Mouse (Mus musculus): ENCODE measurements around the gene Vil1. TPM values are rescaled to one million over a fixed set of nuclear protein-coding genes. Genes with fewer than 3 reads are reported as not detected.

Gene Vil1
- polyA plus RNA-seq, 1 experiment from 2014 or later: 0.20 TPM

DNA sequence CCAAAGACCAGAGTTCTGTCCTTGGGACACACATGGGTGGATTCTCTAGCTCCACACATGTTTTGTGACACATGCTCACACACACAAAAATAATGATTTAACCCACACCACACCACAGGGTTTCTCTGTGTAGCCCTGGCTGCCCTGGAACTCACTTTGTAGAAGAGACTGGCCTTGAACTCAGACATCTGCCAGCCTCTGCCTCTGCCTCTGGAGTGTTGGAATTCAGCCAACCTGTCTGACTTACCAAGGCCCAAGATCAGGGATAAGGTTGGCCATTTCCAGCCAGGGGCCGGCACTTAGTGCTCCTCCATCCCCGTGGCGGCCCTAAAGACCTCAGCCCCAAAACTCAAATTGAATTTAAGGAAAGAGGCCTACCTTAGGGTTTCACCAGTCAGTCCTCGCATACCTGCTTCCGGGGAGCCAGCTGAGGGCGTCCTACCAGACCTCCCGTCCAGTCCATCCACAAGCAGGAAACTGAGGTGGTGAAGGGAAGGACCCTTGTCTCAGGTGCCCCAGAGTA is 20.7 kb upstream of the Vil1 start:
- peak overlapping the region; percentile 55; the same call in 1 of the 2 replicates for H3K27ac ChIP-seq
- no peaks in the 10 kb centered on the region for H3K9me3 ChIP-seq
- H3K27me3 ChIP-seq: no peaks in the 10 kb centered on the region
- no peak overlapping the region for H3K4me2 ChIP-seq (replicated peaks)
- peaks cover 5% of the 10 kb centered on the region for H3K36me3 ChIP-seq
- 79% methylated on average over 7 of the region's 7 CpGs for WGBS
- no peak for ATAC-seq (ENCODE audit: low FRiP score, low read depth)
- H3K9ac ChIP-seq: no peak overlapping the region
- H3K4me1 ChIP-seq: peaks cover 48% of the 10 kb centered on the region
- H3K4me3 ChIP-seq: no peak overlapping the region

DNA sequence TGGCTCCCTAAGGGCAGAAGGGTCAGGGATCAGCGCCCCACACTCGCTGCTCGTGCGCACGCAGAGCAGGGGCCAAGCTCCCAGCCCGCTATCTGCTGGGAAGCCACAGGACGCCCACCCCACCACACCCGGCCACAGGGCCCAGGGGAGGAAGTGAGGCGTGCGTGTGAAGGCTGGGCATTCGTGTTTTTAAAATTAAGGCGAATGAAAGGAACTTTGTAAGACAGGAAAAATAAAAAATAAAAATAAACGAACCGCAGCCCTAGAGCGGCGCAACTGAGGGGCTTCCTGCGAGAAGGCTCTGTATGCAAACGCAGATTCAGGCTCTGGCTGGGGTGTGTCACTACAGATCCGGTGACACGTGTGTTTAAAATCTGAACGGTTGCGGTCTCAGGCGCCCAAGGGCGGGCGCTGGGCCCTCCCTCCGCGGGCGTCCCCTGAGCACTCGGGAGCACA is 19.3 kb upstream of the Vil1 start:
- Histone ChIP-seq H3K27me3 (no peaks in the 10 kb centered on the region), H3K4me3 (peak overlapping the region; percentile 92), H3K9me3 (no peaks in the 10 kb centered on the region), H3K4me1 (peaks cover 60% of the 10 kb centered on the region), H3K36me3 (peaks cover 19% of the 10 kb centered on the region), H3K9ac (peak overlapping the region; percentile 55), H3K4me2 (replicated peaks) (peak overlapping the region; percentile 97), H3K27ac (peak overlapping the region; percentile 98)
- ATAC-seq (ENCODE audit: low FRiP score, low read depth): no peak
- whole genome bisulfite sequencing: 3% methylated on average over 29 of the region's 29 CpGs

DNA sequence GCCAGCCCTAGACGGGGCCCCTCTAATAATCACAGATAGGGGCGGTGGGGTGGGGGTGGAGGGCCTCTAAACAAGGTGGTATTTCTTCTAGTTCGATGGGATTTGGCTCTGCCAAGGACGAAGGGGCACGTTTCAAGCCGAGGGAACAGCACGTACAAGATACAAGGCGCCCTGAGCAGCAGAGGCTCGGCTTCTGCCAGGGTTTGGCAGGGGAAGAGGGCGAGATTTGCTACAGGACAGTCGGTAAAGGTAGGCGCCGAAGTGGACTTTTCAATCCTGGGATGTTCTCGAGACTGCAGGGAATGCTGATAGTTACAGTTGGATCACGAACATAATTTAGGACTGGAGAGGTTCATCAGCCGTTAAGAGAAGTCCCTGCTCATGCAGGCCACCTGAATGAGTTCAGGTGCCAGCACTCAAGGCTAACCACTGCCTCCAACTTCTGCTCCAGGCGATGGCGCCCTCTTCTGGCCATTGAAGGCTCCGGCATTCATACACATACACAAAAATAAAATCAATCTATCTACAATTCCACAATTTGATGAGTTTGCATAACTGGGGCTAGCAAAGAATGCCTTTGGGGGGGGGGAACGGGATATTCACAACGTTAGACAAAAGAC is 18.8 kb upstream of the Vil1 start:
- 5% methylated on average over 21 of the region's 21 CpGs for WGBS
- Histone ChIP-seq H3K27me3 (no peaks in the 10 kb centered on the region), H3K36me3 (peaks cover 24% of the 10 kb centered on the region), H3K9ac (peak overlapping the region; percentile 55; the same call in 1 of the 2 replicates), H3K4me3 (peak overlapping the region; percentile 92), H3K27ac (peak overlapping the region; percentile 98), H3K9me3 (no peaks in the 10 kb centered on the region), H3K4me2 (replicated peaks) (peak overlapping the region; percentile 97), H3K4me1 (peaks cover 62% of the 10 kb centered on the region)
- ATAC-seq (ENCODE audit: low FRiP score, low read depth): no peak

DNA sequence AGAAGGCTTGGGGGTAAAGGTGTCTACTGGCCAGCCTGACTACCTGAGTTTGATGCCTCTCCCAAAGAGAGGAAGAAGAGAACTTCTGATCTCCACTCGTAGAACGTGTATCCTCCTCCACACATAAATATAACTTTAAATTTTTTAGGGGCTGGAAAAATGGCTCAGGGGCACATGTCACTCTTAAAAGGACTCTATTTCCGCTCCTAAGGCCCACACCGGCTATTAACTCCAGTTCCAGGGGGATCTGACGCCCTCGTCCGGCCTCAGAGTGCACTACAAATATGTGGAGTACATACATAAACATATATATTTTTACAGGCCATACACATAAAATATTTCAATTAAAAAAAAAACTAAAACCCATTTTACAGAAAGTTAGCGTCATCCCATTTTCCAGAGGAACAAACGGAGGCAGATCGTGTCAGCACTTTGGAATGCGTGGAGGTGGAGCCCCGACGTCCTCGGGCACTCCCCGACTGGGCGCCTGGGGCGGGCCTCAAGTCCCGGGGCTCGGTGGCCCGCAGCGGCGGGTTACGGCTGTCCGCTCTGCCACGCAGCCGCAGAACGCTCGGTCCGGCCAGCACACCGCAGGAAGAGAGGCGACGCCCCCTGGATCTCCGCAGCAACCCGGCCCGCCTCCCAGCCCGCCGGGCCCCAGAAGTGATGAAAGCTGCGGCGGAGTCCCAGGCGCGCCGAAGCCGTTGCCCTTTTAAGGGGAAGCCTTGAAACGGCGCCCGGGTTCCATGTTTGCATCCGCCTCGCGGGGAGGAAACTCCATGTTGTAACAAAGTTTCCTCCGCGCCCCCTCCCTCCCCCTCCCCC is 18.0 kb upstream of the Vil1 start, which contains the start of gene Ctdsp1:
Ctdsp1 (plus strand) TSS at position 586 of the 825 bp plus-strand sequence.
- peaks cover 62% of the 10 kb centered on the region for H3K4me1 ChIP-seq
- peak within 1 kb of the TSS; percentile 98 for H3K27ac ChIP-seq
- no peaks in the 10 kb centered on the region for H3K9me3 ChIP-seq
- H3K4me2 ChIP-seq (replicated peaks): peak within 1 kb of the TSS; percentile 97
- ATAC-seq (ENCODE audit: low FRiP score, low read depth): peak; percentile 79
- 2% methylated on average over 50 of the region's 51 CpGs for WGBS
- peak within 1 kb of the TSS; percentile 92 for H3K4me3 ChIP-seq
- H3K27me3 ChIP-seq: no peaks in the 10 kb centered on the region
- peaks cover 25% of the 10 kb centered on the region for H3K36me3 ChIP-seq
- peak within 1 kb of the TSS; percentile 99 for H3K9ac ChIP-seq

DNA sequence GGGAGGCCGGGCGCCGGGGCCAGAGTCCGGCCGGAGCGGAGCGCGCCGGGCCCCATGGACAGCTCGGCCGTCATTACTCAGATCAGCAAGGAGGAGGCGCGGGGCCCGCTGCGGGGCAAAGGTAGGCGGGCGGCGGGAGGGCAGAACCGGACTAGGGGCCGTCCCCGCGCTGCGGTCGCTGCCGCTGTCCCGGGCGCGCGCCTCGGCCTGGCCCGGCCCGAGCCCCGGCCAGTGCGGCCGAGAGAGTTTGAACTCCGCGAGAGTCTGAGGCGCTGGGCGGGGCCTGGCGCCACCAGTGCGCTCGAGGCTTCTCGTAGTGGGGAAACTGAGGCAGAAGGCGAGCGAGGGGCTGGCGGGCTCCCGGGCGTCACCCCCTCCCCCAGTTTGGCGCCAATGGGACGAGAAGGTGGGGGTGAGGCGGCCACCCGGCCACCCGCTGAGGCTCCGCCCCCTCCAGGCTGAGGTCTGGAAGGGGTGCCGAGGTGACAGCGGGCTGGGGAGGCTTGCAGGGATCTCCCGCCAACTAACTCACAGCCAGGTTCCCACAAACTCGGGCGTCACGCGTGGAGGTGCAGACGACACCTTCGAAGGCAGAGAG is 17.2 kb upstream of the Vil1 start:
- H3K36me3 ChIP-seq: peaks cover 25% of the 10 kb centered on the region
- peak overlapping the region; percentile 97 for H3K4me2 ChIP-seq (replicated peaks)
- H3K9ac ChIP-seq: peak overlapping the region; percentile 99
- peaks cover 67% of the 10 kb centered on the region for H3K4me1 ChIP-seq
- no peaks in the 10 kb centered on the region for H3K9me3 ChIP-seq
- WGBS: under 1% methylated on average over 58 of the region's 63 CpGs
- H3K27me3 ChIP-seq: no peaks in the 10 kb centered on the region
- H3K27ac ChIP-seq: peak overlapping the region; percentile 98
- ATAC-seq (ENCODE audit: low FRiP score, low read depth): peak; percentile 20
- peak overlapping the region; percentile 92 for H3K4me3 ChIP-seq

DNA sequence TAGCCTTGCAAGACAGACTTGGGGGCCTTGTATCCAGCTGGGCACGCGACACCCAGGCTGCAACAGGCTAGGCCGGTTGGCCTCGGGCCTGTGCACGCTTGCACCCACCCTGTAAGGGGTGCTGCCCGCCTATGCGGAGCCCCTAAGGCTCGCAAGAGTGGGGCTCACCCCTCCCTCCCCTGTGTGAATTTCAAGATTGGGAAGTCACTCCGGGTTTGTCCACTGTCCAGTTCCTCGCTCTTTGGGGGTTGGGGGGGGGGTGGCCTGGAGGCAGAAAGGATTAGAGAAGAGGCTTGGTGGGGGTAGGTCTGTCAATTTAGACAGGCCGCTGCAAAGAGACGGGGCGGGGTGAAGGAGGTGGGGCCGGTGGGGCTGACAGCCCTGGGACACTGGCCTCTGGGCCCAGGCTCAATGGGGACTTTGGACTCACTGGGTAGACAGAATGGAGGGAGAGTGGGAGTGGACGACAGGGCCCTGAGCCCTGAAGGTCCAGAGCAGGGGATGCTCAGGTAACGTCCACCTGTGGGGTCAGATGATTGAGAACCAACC is 16.7 kb upstream of the Vil1 start:
- Histone ChIP-seq H3K4me3 (peak overlapping the region; percentile 92), H3K4me2 (replicated peaks) (peak overlapping the region; percentile 97), H3K9ac (peak overlapping the region; percentile 99), H3K4me1 (peaks cover 63% of the 10 kb centered on the region), H3K36me3 (peaks cover 25% of the 10 kb centered on the region), H3K9me3 (no peaks in the 10 kb centered on the region), H3K27me3 (no peaks in the 10 kb centered on the region), H3K27ac (peak overlapping the region; percentile 98)
- ATAC-seq (ENCODE audit: low FRiP score, low read depth): no peak
- 3% methylated on average over 16 of the region's 16 CpGs for WGBS

DNA sequence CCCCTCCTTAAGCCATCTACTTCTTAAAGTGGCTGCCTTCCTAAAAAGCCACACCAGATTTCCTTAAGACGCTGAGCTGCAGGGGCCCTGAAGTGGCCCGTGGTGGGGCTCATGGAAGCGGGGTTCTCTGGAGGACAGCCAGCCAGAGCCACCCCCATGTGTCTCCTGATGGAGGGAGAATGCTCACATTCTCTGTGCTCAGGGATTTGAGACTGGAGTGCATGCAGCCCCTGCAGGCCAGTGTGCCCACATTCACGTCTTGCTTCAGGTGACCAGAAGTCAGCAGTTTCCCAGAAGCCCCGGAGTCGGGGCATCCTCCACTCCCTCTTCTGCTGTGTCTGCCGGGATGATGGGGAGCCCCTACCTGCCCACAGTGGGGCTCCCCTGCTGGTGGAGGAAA is 16.2 kb upstream of the Vil1 start:
- 43% methylated on average over 7 of the region's 7 CpGs for WGBS
- peaks cover 59% of the 10 kb centered on the region for H3K4me1 ChIP-seq
- no peaks in the 10 kb centered on the region for H3K9me3 ChIP-seq

DNA sequence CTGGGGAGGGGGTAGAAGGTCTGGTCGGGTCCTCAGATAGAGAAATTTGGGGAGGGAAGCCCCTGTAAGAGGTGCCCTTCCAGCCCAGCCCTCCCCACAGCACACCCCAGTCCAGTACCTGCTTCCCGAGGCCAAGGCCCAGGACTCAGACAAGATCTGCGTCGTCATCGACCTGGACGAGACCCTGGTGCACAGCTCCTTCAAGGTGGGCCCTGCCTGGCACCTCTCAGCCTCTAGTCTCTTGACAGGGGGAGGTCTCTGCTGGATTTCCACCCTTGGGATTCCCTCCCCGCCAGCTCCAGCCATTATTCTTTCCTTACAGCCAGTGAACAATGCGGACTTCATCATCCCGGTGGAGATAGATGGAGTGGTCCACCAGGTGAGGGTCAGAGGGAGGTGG is 15.5 kb upstream of the Vil1 start:
- Histone ChIP-seq H3K4me2 (replicated peaks) (peak overlapping the region; percentile 97), H3K4me3 (peak overlapping the region; percentile 92; the same call in 1 of the 2 replicates), H3K36me3 (peaks cover 25% of the 10 kb centered on the region), H3K9ac (peak overlapping the region; percentile 13; the same call in 1 of the 2 replicates), H3K4me1 (peaks cover 55% of the 10 kb centered on the region), H3K27me3 (no peaks in the 10 kb centered on the region), H3K27ac (no peak overlapping the region), H3K9me3 (no peaks in the 10 kb centered on the region)
- ATAC-seq (ENCODE audit: low FRiP score, low read depth): no peak
- WGBS: 92% methylated on average over 9 of the region's 9 CpGs

More for the DNA sequence above, 16.2 kb upstream of the Vil1 start:
- H3K36me3 ChIP-seq: peaks cover 25% of the 10 kb centered on the region
- H3K4me3 ChIP-seq: peak overlapping the region; percentile 92
- no peak for ATAC-seq (ENCODE audit: low FRiP score, low read depth)
- peak overlapping the region; percentile 99 for H3K9ac ChIP-seq
- peak overlapping the region; percentile 97 for H3K4me2 ChIP-seq (replicated peaks)
- H3K27me3 ChIP-seq: no peaks in the 10 kb centered on the region
- peak overlapping the region; percentile 98; the same call in 1 of the 2 replicates for H3K27ac ChIP-seq

DNA sequence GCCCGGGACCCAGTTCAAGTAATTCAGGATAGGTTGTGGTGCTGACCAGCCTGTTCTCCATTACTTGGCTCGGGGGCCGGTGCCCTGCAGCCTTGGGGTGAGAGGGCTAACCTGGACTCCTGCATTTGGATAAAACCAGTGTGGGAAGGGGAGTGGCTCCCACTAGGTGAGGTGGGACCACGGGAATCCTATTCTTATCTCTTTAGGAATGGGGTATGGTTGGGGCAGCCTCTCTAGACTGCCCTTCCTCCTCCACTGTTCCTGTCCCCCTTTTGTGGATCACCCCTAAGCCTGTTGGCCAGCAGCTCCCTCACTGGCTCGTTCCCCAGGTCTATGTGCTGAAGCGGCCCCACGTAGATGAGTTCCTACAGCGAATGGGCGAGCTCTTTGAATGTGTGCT is 14.9 kb upstream of the Vil1 start:
- no peaks in the 10 kb centered on the region for H3K27me3 ChIP-seq
- H3K27ac ChIP-seq: no peak overlapping the region
- no peak for ATAC-seq (ENCODE audit: low FRiP score, low read depth)
- H3K36me3 ChIP-seq: peaks cover 25% of the 10 kb centered on the region
- H3K9me3 ChIP-seq: no peaks in the 10 kb centered on the region
- H3K9ac ChIP-seq: 0 out of 2 replicates have a peak overlapping the region, but pooled peaks have one; percentile 13
- H3K4me2 ChIP-seq (replicated peaks): no peak overlapping the region
- peaks cover 50% of the 10 kb centered on the region for H3K4me1 ChIP-seq
- no peak overlapping the region for H3K4me3 ChIP-seq
- WGBS: 93% methylated on average over 9 of the region's 9 CpGs

DNA sequence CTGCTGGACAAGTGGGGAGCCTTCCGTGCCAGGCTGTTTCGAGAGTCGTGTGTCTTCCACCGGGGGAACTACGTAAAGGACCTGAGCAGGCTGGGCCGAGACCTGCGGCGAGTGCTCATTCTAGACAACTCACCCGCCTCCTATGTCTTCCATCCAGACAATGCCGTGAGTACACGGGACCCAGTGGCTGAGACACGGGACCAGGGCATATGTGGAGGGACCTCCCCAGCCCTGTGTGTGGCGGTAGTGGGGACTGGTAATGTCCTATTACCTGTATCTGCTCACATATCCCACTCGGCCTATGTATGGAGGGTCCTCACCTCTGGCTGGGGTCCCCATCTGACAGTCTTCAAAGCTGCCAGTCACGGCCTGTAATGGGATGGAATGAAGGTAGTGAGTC is 14.3 kb upstream of the Vil1 start:
- ATAC-seq (ENCODE audit: low FRiP score, low read depth): no peak
- no peak overlapping the region for H3K4me3 ChIP-seq
- no peak overlapping the region for H3K27ac ChIP-seq
- peaks cover 25% of the 10 kb centered on the region for H3K36me3 ChIP-seq
- 91% methylated on average over 15 of the region's 15 CpGs for WGBS
- H3K9ac ChIP-seq: no peak overlapping the region
- H3K4me1 ChIP-seq: peaks cover 44% of the 10 kb centered on the region
- no peaks in the 10 kb centered on the region for H3K9me3 ChIP-seq
- H3K27me3 ChIP-seq: no peaks in the 10 kb centered on the region
- no peak overlapping the region for H3K4me2 ChIP-seq (replicated peaks)

DNA sequence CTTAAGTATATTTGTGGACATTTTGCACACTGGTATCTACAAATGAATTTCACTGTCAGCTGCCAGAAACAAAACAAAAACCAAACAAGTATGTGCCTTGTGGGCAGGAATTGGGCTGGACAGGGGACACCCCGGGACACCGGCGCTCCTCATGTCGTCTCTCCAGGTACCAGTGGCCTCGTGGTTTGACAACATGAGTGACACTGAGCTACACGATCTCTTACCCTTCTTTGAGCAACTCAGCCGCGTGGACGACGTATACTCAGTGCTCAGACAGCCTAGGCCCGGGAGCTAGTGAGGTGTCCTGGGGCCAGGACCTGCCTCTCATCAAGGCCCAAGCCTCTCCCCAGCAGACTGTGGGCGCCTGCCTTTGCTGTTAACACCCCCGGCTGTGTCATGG is 13.9 kb upstream of the Vil1 start:
- Histone ChIP-seq H3K9me3 (no peaks in the 10 kb centered on the region), H3K4me1 (peaks cover 40% of the 10 kb centered on the region), H3K4me2 (replicated peaks) (no peak overlapping the region), H3K27me3 (no peaks in the 10 kb centered on the region), H3K9ac (no peak overlapping the region), H3K36me3 (peaks cover 25% of the 10 kb centered on the region), H3K4me3 (no peak overlapping the region), H3K27ac (no peak overlapping the region)
- ATAC-seq (ENCODE audit: low FRiP score, low read depth): no peak
- WGBS: 84% methylated on average over 13 of the region's 13 CpGs
